Mouse (Mus musculus): Measurements from ENCODE around the gene 9530068E07Rik.

- TF ChIP-seq CTCF (IDR thresholded peaks at IDR 0.05) (no peak), EP300 (IDR thresholded peaks at IDR 0.05) (no peak)
Measured at GRCm38 (mm10) chr11:52419246-52419645, 23.0 kb downstream of the 9530068E07Rik start.
